Mouse (Mus musculus): ENCODE data around the gene Nubp2. TPM values are rescaled to one million over a fixed set of nuclear protein-coding genes. Genes with fewer than 3 reads are reported as not detected.

The Nubp2 gene
- 44.1 and 47.9 TPM in 2 replicates for polyA plus RNA-seq (2015; fragmentation: Nextera tagmentation; extraction: Ambion mirVana)

DNA sequence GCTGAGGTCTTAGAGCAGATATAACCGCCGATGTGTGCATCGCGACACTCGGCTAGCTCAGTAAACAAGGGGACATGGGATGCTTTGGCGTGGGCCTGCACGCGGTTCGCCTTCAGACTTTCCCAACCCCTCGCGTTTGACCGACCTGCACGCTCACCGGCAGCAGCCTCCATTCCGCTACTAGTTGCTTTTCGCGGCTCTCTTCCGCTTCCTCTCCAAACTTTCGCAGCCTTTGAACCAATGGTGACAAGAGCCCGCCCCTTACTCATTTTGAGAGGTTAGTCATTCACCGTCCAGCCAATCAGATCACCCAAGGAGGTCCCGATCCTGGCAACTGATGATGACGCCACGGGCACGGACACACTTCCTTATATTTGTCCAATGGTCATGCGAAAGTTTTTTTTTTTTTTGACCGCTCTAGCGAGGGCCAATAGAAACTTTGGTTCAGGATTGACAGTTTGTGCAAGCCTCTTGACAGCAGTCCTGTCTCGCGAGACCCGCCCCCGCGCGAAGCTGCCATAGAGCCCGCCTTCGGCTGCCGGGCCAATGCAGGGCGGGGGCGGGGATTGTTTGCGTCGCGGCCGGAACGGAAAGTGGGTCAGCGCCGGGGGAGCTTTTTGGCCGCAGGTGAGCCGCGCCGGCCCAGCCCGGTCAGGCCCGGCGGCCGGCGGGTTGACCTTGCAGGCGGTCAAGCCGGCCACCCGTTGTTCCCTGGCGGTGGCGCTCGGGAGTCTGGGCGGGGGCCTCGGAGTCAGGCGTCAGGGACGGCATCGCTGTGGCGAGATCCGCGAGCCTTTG, at the start of gene Nubp2, which contains the start of gene Spsb3:
Gene Nubp2 (minus strand): TSS at position 216 of the 798 bp plus-strand sequence.
Gene Spsb3 (plus strand): TSS at position 510 of the 798 bp plus-strand sequence.
- peak; percentile 97 for ATAC-seq (ENCODE audit: insufficient read depth, low FRiP score)
- Histone ChIP-seq H3K9ac (ENCODE audit: low read length) (peak within 1 kb of the TSS; percentile 90), H3K4me2 (ENCODE audit: low read depth, low read length) (peak within 1 kb of the TSS; percentile 98), H3K27me3 (ENCODE audit: control insufficient read depth, insufficient read depth, low read length) (no peaks in the 10 kb centered on the region), H3K36me3 (ENCODE audit: control insufficient read depth, insufficient read depth, low read length) (peaks cover 8% of the 10 kb centered on the region; the same call in 1 of the 2 replicates), H3K4me3 (replicated peaks; ENCODE audit: low read length) (peak within 1 kb of the TSS; percentile 94), H3K27ac (ENCODE audit: low read length) (peak within 1 kb of the TSS; percentile 64), H3K9me3 (replicated peaks; ENCODE audit: control insufficient read depth, low read length) (no peaks in the 10 kb centered on the region), H3K4me1 (ENCODE audit: control insufficient read depth, insufficient read depth, low read length) (peaks cover 18% of the 10 kb centered on the region)
- whole genome bisulfite sequencing, result under 1% methylated on average over 69 of the region's 69 CpGs

DNA sequence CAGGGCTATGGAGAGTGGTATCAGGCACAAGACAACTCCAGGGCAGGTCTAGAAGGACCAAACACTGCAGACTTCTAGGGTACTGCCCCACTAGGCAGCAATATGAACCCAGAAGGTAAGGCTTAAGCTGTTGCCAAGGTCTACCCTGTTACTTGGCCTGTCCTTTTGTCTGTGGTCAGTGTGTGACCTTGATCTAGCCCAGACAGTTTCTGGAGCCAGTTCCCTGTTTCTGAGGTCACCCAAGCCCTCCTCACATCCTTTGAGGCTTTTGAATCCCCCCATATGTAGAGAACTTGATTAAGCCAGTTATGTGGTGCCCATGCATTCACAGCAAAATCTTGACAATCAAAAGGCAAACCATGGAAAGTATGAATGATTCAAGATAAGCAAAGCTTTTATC, 49.5 kb upstream of the Nubp2 start:
- Histone ChIP-seq H3K27ac (ENCODE audit: low read length) (no peak overlapping the region), H3K27me3 (ENCODE audit: control insufficient read depth, insufficient read depth, low read length) (no peaks in the 10 kb centered on the region), H3K9me3 (replicated peaks; ENCODE audit: control insufficient read depth, low read length) (no peaks in the 10 kb centered on the region), H3K4me2 (ENCODE audit: low read depth, low read length) (peak overlapping the region; percentile 86), H3K4me1 (ENCODE audit: control insufficient read depth, insufficient read depth, low read length) (peaks cover 20% of the 10 kb centered on the region), H3K36me3 (ENCODE audit: control insufficient read depth, insufficient read depth, low read length) (no peaks in the 10 kb centered on the region), H3K9ac (ENCODE audit: low read length) (peak overlapping the region; percentile 83), H3K4me3 (replicated peaks; ENCODE audit: low read length) (peak overlapping the region; percentile 97)
- ATAC-seq (ENCODE audit: insufficient read depth, low FRiP score), result no peak

DNA sequence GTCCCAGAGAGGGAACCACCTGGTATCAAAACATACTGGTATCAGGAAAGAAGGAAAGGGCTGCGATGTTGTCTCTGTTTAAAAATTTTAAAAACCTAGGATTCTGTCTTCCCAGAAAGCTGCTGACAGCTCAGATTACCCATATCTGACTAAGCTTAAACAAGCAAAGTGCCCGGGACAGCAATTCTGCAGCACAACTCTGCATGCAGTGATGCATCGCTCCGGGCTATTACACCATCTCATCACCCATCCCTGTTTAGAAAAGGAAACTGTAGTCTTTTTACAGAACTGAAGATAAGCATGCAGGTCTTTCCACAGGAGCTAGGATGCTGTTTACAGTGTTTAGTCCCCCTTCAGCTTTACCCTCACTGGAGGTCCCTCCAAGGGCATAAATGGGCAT, 48.8 kb upstream of the Nubp2 start:
- no peaks in the 10 kb centered on the region for H3K27me3 ChIP-seq (ENCODE audit: control insufficient read depth, insufficient read depth, low read length)
- H3K9ac ChIP-seq (ENCODE audit: low read length), result peak overlapping the region; percentile 83; the same call in 1 of the 2 replicates
- H3K36me3 ChIP-seq (ENCODE audit: control insufficient read depth, insufficient read depth, low read length), result no peaks in the 10 kb centered on the region
- H3K4me3 ChIP-seq (replicated peaks; ENCODE audit: low read length), result peak overlapping the region; percentile 97
- no peak overlapping the region for H3K27ac ChIP-seq (ENCODE audit: low read length)
- ATAC-seq (ENCODE audit: insufficient read depth, low FRiP score), result no peak
- peaks cover 20% of the 10 kb centered on the region for H3K4me1 ChIP-seq (ENCODE audit: control insufficient read depth, insufficient read depth, low read length)
- H3K4me2 ChIP-seq (ENCODE audit: low read depth, low read length), result peak overlapping the region; percentile 86
- no peaks in the 10 kb centered on the region for H3K9me3 ChIP-seq (replicated peaks; ENCODE audit: control insufficient read depth, low read length)
- 59% methylated on average over 4 of the region's 4 CpGs for WGBS

DNA sequence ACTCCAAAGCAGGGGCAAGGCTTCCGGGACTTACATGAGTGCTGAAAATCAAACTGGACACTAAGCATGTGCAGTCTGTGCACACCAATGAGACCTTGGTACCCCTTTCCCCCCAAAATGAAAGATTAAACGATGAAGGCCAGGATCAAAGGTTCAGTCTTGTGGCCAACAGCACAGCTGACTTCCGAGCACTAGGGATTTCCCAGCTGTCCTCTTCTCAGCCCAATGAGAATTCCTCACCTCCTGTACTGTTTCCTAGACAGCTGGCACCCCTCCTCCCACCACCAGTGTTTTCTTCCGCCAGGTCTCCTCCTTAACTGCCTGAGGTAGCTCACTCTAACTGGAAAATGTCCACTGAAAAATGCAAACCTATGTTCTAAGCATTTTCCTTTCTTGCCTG, 47.0 kb upstream of the Nubp2 start:
- 61% methylated on average over 4 of the region's 4 CpGs for WGBS

DNA sequence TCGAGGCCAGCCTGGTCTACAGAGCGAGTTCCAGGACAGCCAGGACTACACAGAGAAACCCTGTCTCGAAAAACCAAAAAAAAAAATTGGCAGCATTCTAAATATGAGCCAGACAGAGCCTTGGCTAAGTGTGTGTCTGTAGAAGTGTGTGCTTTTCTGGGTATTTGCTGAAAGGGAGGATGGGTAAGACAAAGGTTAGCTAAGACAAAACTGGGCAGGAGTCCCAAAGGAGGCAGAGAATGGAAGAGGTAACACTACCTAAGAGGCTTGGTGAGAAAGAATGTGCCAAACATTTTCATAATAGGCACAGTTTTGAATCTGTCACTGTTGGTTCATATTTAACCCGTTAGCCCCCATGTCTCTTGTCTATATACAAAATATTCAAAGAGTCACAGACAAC, 46.3 kb upstream of the Nubp2 start:
- peaks cover 5% of the 10 kb centered on the region; the same call in 1 of the 2 replicates for H3K36me3 ChIP-seq (ENCODE audit: control insufficient read depth, insufficient read depth, low read length)
- H3K4me3 ChIP-seq (replicated peaks; ENCODE audit: low read length), result no peak overlapping the region
- no peaks in the 10 kb centered on the region for H3K27me3 ChIP-seq (ENCODE audit: control insufficient read depth, insufficient read depth, low read length)
- no peak overlapping the region for H3K4me2 ChIP-seq (ENCODE audit: low read depth, low read length)
- H3K9me3 ChIP-seq (replicated peaks; ENCODE audit: control insufficient read depth, low read length), result no peaks in the 10 kb centered on the region
- no peak for ATAC-seq (ENCODE audit: insufficient read depth, low FRiP score)
- no peak overlapping the region for H3K27ac ChIP-seq (ENCODE audit: low read length)
- H3K4me1 ChIP-seq (ENCODE audit: control insufficient read depth, insufficient read depth, low read length), result peaks cover 20% of the 10 kb centered on the region
- H3K9ac ChIP-seq (ENCODE audit: low read length), result no peak overlapping the region
- 91% methylated on average over 4 of the region's 4 CpGs for WGBS

More for the DNA sequence above, 47.0 kb upstream of the Nubp2 start:
- H3K36me3 ChIP-seq (ENCODE audit: control insufficient read depth, insufficient read depth, low read length), result no peaks in the 10 kb centered on the region
- H3K4me3 ChIP-seq (replicated peaks; ENCODE audit: low read length), result no peak overlapping the region
- H3K27me3 ChIP-seq (ENCODE audit: control insufficient read depth, insufficient read depth, low read length), result no peaks in the 10 kb centered on the region
- H3K4me2 ChIP-seq (ENCODE audit: low read depth, low read length), result no peak overlapping the region
- no peak for ATAC-seq (ENCODE audit: insufficient read depth, low FRiP score)
- H3K9me3 ChIP-seq (replicated peaks; ENCODE audit: control insufficient read depth, low read length), result no peaks in the 10 kb centered on the region
- no peak overlapping the region for H3K9ac ChIP-seq (ENCODE audit: low read length)
- no peak overlapping the region for H3K27ac ChIP-seq (ENCODE audit: low read length)
- H3K4me1 ChIP-seq (ENCODE audit: control insufficient read depth, insufficient read depth, low read length), result peaks cover 20% of the 10 kb centered on the region

DNA sequence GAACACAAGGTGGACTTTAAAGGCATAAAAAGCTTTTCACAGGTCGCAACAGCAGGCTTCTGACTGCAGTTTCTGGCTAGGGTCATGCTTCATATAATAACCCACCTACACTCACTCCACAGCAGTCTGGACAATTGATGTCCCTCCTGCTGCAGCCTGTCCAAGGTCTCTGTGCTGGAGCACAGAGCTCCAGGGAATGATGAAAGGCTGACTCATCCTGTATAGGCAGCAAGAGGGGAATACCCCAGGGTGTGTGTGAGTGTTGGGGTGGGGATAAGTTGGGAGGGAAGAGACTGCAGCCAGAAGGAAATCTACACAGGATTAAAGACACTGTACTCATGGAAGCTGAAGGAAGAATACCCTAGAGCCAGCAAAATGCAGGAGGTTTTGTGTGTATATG, 43.4 kb upstream of the Nubp2 start:
- peaks cover 6% of the 10 kb centered on the region; the same call in 1 of the 2 replicates for H3K36me3 ChIP-seq (ENCODE audit: control insufficient read depth, insufficient read depth, low read length)
- H3K27ac ChIP-seq (ENCODE audit: low read length), result no peak overlapping the region
- 85% methylated on average over 1 of the region's 1 CpGs for WGBS
- no peak for ATAC-seq (ENCODE audit: insufficient read depth, low FRiP score)
- no peaks in the 10 kb centered on the region for H3K27me3 ChIP-seq (ENCODE audit: control insufficient read depth, insufficient read depth, low read length)
- H3K4me3 ChIP-seq (replicated peaks; ENCODE audit: low read length), result no peak overlapping the region
- no peaks in the 10 kb centered on the region for H3K9me3 ChIP-seq (replicated peaks; ENCODE audit: control insufficient read depth, low read length)
- peaks cover 3% of the 10 kb centered on the region for H3K4me1 ChIP-seq (ENCODE audit: control insufficient read depth, insufficient read depth, low read length)
- H3K9ac ChIP-seq (ENCODE audit: low read length), result no peak overlapping the region
- H3K4me2 ChIP-seq (ENCODE audit: low read depth, low read length), result no peak overlapping the region

DNA sequence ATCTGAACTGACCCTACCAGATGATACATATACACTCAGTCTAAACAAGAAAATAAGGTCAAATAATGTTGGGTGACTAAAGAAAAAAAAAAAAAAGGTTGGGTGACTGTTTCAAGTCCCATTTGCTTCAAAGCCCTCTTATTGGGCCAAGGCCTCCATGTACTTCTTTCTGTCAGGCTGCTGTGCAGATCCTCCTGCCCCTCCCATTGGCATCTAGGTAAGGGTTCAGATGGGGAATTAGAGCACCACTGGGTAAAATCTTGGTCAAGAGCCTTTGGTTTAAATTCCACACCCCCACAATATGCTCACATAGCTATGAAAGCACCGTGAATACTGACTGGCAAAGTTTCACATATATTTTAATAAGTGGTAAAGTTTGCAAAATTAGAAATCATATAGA, 37.1 kb upstream of the Nubp2 start:
- Histone ChIP-seq H3K9me3 (replicated peaks; ENCODE audit: control insufficient read depth, low read length) (no peaks in the 10 kb centered on the region), H3K4me3 (replicated peaks; ENCODE audit: low read length) (no peak overlapping the region), H3K4me1 (ENCODE audit: control insufficient read depth, insufficient read depth, low read length) (no peaks in the 10 kb centered on the region), H3K9ac (ENCODE audit: low read length) (no peak overlapping the region), H3K36me3 (ENCODE audit: control insufficient read depth, insufficient read depth, low read length) (peaks cover 28% of the 10 kb centered on the region), H3K4me2 (ENCODE audit: low read depth, low read length) (no peak overlapping the region), H3K27ac (ENCODE audit: low read length) (no peak overlapping the region), H3K27me3 (ENCODE audit: control insufficient read depth, insufficient read depth, low read length) (no peaks in the 10 kb centered on the region)
- 91% methylated on average over 1 of the region's 1 CpGs for WGBS
- no peak for ATAC-seq (ENCODE audit: insufficient read depth, low FRiP score)

DNA sequence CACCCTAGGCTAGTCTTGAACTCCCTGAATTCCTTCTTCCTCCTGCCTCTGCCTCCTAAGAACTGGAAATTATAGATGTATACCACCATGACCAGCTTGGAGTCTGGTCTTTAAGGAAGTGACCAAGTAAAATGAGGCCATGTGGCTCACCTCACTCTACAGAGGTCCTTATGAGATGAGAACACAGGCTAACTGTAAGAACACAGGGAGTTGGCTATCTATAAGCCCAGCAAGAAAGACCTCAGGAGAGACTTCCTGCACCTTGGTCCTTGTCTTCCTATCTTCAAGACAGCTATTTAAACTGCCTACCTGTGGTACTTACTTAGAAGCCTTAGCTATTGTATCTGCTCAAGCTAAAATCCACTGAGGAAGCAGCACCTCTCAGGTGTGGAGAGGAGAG, 27.8 kb upstream of the Nubp2 start:
- H3K4me2 ChIP-seq (ENCODE audit: low read depth, low read length), result no peak overlapping the region
- H3K9ac ChIP-seq (ENCODE audit: low read length), result no peak overlapping the region
- no peaks in the 10 kb centered on the region for H3K9me3 ChIP-seq (replicated peaks; ENCODE audit: control insufficient read depth, low read length)
- H3K27me3 ChIP-seq (ENCODE audit: control insufficient read depth, insufficient read depth, low read length), result no peaks in the 10 kb centered on the region
- H3K4me3 ChIP-seq (replicated peaks; ENCODE audit: low read length), result no peak overlapping the region
- no peak for ATAC-seq (ENCODE audit: insufficient read depth, low FRiP score)
- peaks cover 52% of the 10 kb centered on the region for H3K36me3 ChIP-seq (ENCODE audit: control insufficient read depth, insufficient read depth, low read length)
- no peaks in the 10 kb centered on the region for H3K4me1 ChIP-seq (ENCODE audit: control insufficient read depth, insufficient read depth, low read length)
- H3K27ac ChIP-seq (ENCODE audit: low read length), result no peak overlapping the region

DNA sequence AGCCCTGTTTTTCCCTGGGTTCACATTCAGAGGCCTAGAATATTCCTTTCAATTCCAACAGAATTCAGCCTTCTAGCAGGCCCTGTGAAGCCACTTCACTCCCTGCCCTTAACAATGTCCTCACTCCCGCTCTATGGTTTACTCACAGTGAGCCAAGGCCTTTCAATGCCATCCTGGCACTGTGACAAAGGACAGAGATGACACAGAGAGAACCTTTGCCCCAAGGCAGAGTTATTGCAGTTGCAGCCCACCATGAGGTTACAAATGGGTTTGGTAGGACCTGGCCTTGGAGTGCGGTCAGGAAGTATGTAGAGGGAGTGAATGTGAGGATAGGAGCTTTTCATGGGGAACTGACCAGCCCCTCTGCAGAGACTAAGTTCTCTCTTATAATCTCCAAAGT, 21.4 kb upstream of the Nubp2 start:
- no peak for ATAC-seq (ENCODE audit: insufficient read depth, low FRiP score)
- Histone ChIP-seq H3K4me3 (replicated peaks; ENCODE audit: low read length) (no peak overlapping the region), H3K36me3 (ENCODE audit: control insufficient read depth, insufficient read depth, low read length) (peaks cover 52% of the 10 kb centered on the region), H3K4me2 (ENCODE audit: low read depth, low read length) (no peak overlapping the region), H3K9ac (ENCODE audit: low read length) (no peak overlapping the region), H3K4me1 (ENCODE audit: control insufficient read depth, insufficient read depth, low read length) (no peaks in the 10 kb centered on the region), H3K9me3 (replicated peaks; ENCODE audit: control insufficient read depth, low read length) (no peaks in the 10 kb centered on the region), H3K27me3 (ENCODE audit: control insufficient read depth, insufficient read depth, low read length) (no peaks in the 10 kb centered on the region), H3K27ac (ENCODE audit: low read length) (no peak overlapping the region)
- 97% methylated on average over 2 of the region's 2 CpGs for WGBS
